Mouse (Mus musculus) liver, adult 2 months (tissue): Measurements from ENCODE around the gene Qser1. TPM values are rescaled to one million over a fixed set of nuclear protein-coding genes. Genes with fewer than 3 reads are reported as not detected.

Experiments
- DNase-seq: peaks from one replicate; pipeline ENCODE4 v3.0.0-alpha.2; 2011; ENCODE audit warnings: low read depth, low spot score; ENCODE audit errors: extremely low read depth
- H3K27ac ChIP-seq: fragments of 200-500 bp; replicated peaks from 2 replicates; pipeline ENCODE4 v1.5.1; 2012; ENCODE audit warnings: low read depth, mild to moderate bottlenecking, control low read depth, inconsistent platforms, low read length; ENCODE audit not compliant: insufficient read depth
- H3K27me3 ChIP-seq: fragments of 200-500 bp; 2 replicates; pipeline ENCODE4 v1.6.1; 2012; ENCODE audit warnings: mild to moderate bottlenecking, moderate library complexity, low read length, inconsistent platforms; ENCODE audit not compliant: control insufficient read depth, insufficient read depth
- H3K36me3 ChIP-seq: fragments of 200-500 bp; 2 replicates; pipeline ENCODE4 v1.6.1; 2012; ENCODE audit warnings: low read length, inconsistent platforms; ENCODE audit not compliant: control insufficient read depth, insufficient read depth
- H3K4me1 ChIP-seq: fragments of 200-500 bp; 2 replicates; pipeline ENCODE4 v1.6.1; 2011; ENCODE audit warnings: low read length; ENCODE audit not compliant: control insufficient read depth, insufficient read depth
- H3K4me3 ChIP-seq: fragments of 200-500 bp; 2 replicates; pipeline ENCODE4 v1.5.1; 2011; ENCODE audit warnings: low read depth, mild to moderate bottlenecking, control low read depth, low read length, moderate library complexity; ENCODE audit not compliant: insufficient read depth
- H3K79me2 ChIP-seq: fragments of 200-500 bp; 2 replicates; pipeline ENCODE4 v1.6.1; 2012; ENCODE audit warnings: inconsistent platforms, mild to moderate bottlenecking, low read length, moderate library complexity; ENCODE audit not compliant: control insufficient read depth, insufficient read depth
- H3K9ac ChIP-seq: fragments of 200-500 bp; 2 replicates; pipeline ENCODE4 v1.6.1; 2012; ENCODE audit warnings: low read depth, mild to moderate bottlenecking, control low read depth, inconsistent platforms, low read length
- CTCF ChIP-seq: fragments of 200-500 bp; IDR thresholded peaks from 2 replicates; pipeline ENCODE4 v1.5.1; 2011; ENCODE audit warnings: low read depth, low read length, control low read depth
- POLR2A ChIP-seq: fragments of 200-500 bp; IDR thresholded peaks from 2 replicates; pipeline ENCODE4 v1.6.1; 2011; ENCODE audit warnings: low read length, control low read depth; ENCODE audit not compliant: insufficient read depth; ENCODE audit errors: extremely low read depth
- WGBS: fragments of 180-500 bp; shearing (Covaris S2); methylation state at CpG from one replicate; pipeline ENCODE4 v1.1.7; 2018; 5-methylcytosine and 5-hydroxymethylcytosine counted together
- polyA plus RNA-seq: library from polyadenylated mRNA; depleted of rRNA; stranded (reverse); fragments of >200 nt; gene quantifications from 2 replicates; pipeline ENCODE4 v1.2.3, GENCODE M21; 2012
- total RNA-seq: library from RNA; depleted of rRNA; stranded (reverse); fragments of >200 nt; gene quantifications from 2 replicates; pipeline ENCODE4 v1.2.3, GENCODE M21; 2014

The Qser1 gene
- total and polyA plus RNA-seq, 2 experiments: 2.2 to 6.0 TPM

DNA sequence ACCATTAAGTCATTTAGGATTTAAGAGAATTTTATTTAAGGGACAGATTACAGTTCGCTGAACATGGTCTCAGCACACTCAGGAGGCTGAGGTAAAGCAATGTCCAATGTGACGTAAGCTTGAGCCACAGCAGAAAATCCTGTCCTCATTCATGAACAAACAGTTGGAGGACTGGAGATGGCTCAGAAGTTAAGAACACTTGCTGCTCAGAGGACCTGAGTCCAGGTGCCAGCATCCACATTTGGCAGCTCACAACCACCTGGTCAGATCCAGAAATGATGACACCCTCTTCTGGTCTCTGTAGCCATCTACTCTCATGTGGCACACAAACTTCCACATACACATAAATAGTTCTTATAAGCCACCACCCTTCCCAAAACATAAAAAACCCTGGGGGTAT is 76.9 kb downstream of the Qser1 start:
- Histone ChIP-seq H3K9ac (no peak overlapping the region), H3K27ac (no peak overlapping the region), H3K36me3 (no peaks in the 10 kb centered on the region), H3K4me3 (no peak overlapping the region), H3K4me1 (peaks cover 14% of the 10 kb centered on the region), H3K27me3 (no peaks in the 10 kb centered on the region), H3K79me2 (peaks cover 24% of the 10 kb centered on the region; the same call in 1 of the 2 replicates)
- peak; percentile 75 for DNase-seq
- no peak for TF ChIP-seq POLR2A
- no peak for TF ChIP-seq CTCF
- WGBS: 35% methylated on average over 2 of the region's 2 CpGs

- WGBS: 25% methylated on average over 7 of the region's 7 CpGs
- Histone ChIP-seq H3K27ac (peak overlapping the region; percentile 28), H3K4me3 (no peak overlapping the region), H3K36me3 (no peaks in the 10 kb centered on the region), H3K79me2 (peaks cover 23% of the 10 kb centered on the region; the same call in 1 of the 2 replicates), H3K4me1 (peaks cover 17% of the 10 kb centered on the region), H3K27me3 (no peaks in the 10 kb centered on the region), H3K9ac (no peak overlapping the region)
- TF ChIP-seq POLR2A: no peak
- TF ChIP-seq CTCF: no peak
- DNase-seq: peak; percentile 58
Observed at GRCm38 (mm10) chr2:104736241-104736640, 80.3 kb downstream of the Qser1 start.

- Histone ChIP-seq H3K27me3 (no peaks in the 10 kb centered on the region), H3K79me2 (peaks cover 21% of the 10 kb centered on the region; the same call in 1 of the 2 replicates), H3K27ac (peak overlapping the region; percentile 20; the same call in 1 of the 2 replicates), H3K36me3 (peaks cover 14% of the 10 kb centered on the region), H3K9ac (no peak overlapping the region; the same call in 1 of the 2 replicates), H3K4me1 (peaks cover 10% of the 10 kb centered on the region), H3K4me3 (no peak overlapping the region)
- WGBS: 19% methylated on average over 7 of the region's 7 CpGs
- TF ChIP-seq CTCF: no peak
- TF ChIP-seq POLR2A: no peak
- peak; percentile 58 for DNase-seq
Observed at GRCm38 (mm10) chr2:104732562-104733256, 83.9 kb downstream of the Qser1 start.

DNA sequence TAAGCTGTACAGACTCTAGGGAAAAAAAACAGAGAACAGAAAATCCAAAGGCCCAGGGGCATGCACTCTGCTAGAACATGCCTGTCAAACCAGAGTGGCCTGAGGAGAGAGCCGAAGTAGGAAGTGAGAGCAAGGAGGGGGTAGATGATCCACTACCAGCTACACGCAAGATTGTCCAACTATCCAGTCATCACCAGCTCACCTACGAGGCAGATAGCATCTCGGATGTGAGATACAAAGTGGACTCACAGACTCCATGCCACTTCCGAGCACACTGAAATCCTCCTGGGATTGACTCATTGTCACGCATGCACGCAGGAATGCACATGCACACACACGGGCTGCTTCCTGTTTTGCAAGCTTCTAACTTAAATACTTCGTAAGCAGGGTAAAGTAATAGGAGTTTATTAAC is 84.5 kb downstream of the Qser1 start:
- peak overlapping the region; percentile 56; the same call in 1 of the 2 replicates for H3K27ac ChIP-seq
- 29% methylated on average over 9 of the region's 9 CpGs for WGBS
- DNase-seq: peak; percentile 55
- H3K4me3 ChIP-seq: no peak overlapping the region
- H3K36me3 ChIP-seq: peaks cover 20% of the 10 kb centered on the region
- H3K27me3 ChIP-seq: no peaks in the 10 kb centered on the region
- peaks cover 21% of the 10 kb centered on the region; the same call in 1 of the 2 replicates for H3K79me2 ChIP-seq
- peaks cover 10% of the 10 kb centered on the region for H3K4me1 ChIP-seq
- TF ChIP-seq CTCF (no peak), POLR2A (no peak)
- H3K9ac ChIP-seq: 0 out of 2 replicates have a peak overlapping the region, but pooled peaks have one; percentile 2

GRCm38 (mm10) chr2:104727369-104727768 is 89.2 kb downstream of the Qser1 start:
- Histone ChIP-seq H3K4me1 (peaks cover 2% of the 10 kb centered on the region; the same call in 1 of the 2 replicates), H3K79me2 (peaks cover 5% of the 10 kb centered on the region; the same call in 1 of the 2 replicates), H3K27ac (no peak overlapping the region), H3K36me3 (peaks cover 54% of the 10 kb centered on the region), H3K27me3 (no peaks in the 10 kb centered on the region), H3K9ac (no peak overlapping the region), H3K4me3 (no peak overlapping the region)
- WGBS: 84% methylated on average over 1 of the region's 1 CpGs
- DNase-seq: no peak
- no peak for TF ChIP-seq POLR2A
- no peak for TF ChIP-seq CTCF

- 32% methylated on average over 3 of the region's 3 CpGs for WGBS
- DNase-seq: no peak
- no peak for TF ChIP-seq CTCF
- TF ChIP-seq POLR2A: no peak
Observed at GRCm38 (mm10) chr2:104722021-104722420, 94.5 kb downstream of the Qser1 start.

More at GRCm38 (mm10) chr2:104722021-104722420, 94.5 kb downstream of the Qser1 start:
- H3K79me2 ChIP-seq: no peaks in the 10 kb centered on the region; the same call in 1 of the 2 replicates
- H3K36me3 ChIP-seq: peaks cover 43% of the 10 kb centered on the region
- no peak overlapping the region for H3K4me3 ChIP-seq
- H3K4me1 ChIP-seq: no peaks in the 10 kb centered on the region
- H3K27me3 ChIP-seq: no peaks in the 10 kb centered on the region
- H3K9ac ChIP-seq: no peak overlapping the region
- H3K27ac ChIP-seq: no peak overlapping the region
